Mouse (Mus musculus) liver, embryonic 14.5 days (tissue): Measurements from ENCODE around the gene Gm3376. TPM values are rescaled to one million over a fixed set of nuclear protein-coding genes. Genes with fewer than 3 reads are reported as not detected.
"Not testable (repeated sequence)": the region's sequence is repeated elsewhere in the genome, so short reads cannot be mapped to it uniquely, and the experiment has no call there.

Experiments
- ATAC-seq: fragments of 200-750 bp; cut with Nextera tagmentation; 2 replicates; pipeline ENCODE4 v1.8.0; 2017; ENCODE audit warnings: moderate number of reproducible peaks, mild to moderate bottlenecking, moderate library complexity; ENCODE audit not compliant: insufficient read depth
- DNase-seq, 3 experiments: peaks; one replicate each; pipeline ENCODE4 v3.0.0-alpha.2; 2012 to 2013; ENCODE audit warnings: low read depth in 3 of 3, low spot score in 3 of 3
- H3K27ac ChIP-seq: fragments of 300-500 bp; sonication (generic); 2 replicates; pipeline ENCODE4 v1.5.1; 2014; ENCODE audit warnings: moderate library complexity, mild to moderate bottlenecking, control low read depth, inconsistent platforms
- H3K27me3 ChIP-seq: fragments of 300-500 bp; sonication (generic); 2 replicates; pipeline ENCODE4 v1.6.1; 2014; ENCODE audit warnings: mild to moderate bottlenecking, low read length, moderate library complexity; ENCODE audit not compliant: control insufficient read depth, insufficient read depth
- H3K36me3 ChIP-seq: fragments of 300-500 bp; sonication (generic); replicated peaks from 2 replicates; pipeline ENCODE4 v1.6.1; 2014; ENCODE audit warnings: low read depth; ENCODE audit not compliant: control insufficient read depth, insufficient read depth
- H3K4me1 ChIP-seq, 2 experiments: fragments of 200-500 bp in 1 of 2; fragments of 300-500 bp in 1 of 2; sonication (generic) in 1 of 2; replicated peaks; 2 replicates each; pipeline ENCODE4 v1.6.1; 2012 to 2014; ENCODE audit warnings: antibody characterized with exemption in 1 of 2, inconsistent platforms in 1 of 2, low read length in 1 of 2; ENCODE audit not compliant: control insufficient read depth in 2 of 2, insufficient read depth in 2 of 2
- H3K4me2 ChIP-seq: fragments of 300-500 bp; sonication (generic); 2 replicates; pipeline ENCODE4 v1.6.1; 2014; ENCODE audit warnings: low read depth, mild to moderate bottlenecking, control low read depth, moderate library complexity
- H3K4me3 ChIP-seq, 2 experiments: fragments of 200-500 bp in 1 of 2; fragments of 300-500 bp in 1 of 2; sonication (generic) in 1 of 2; 2 replicates each; pipeline ENCODE4 v1.5.1; 2012 to 2014; ENCODE audit warnings: low read depth in 2 of 2, low read length in 2 of 2, mild to moderate bottlenecking in 2 of 2, control low read depth in 1 of 2, inconsistent platforms in 1 of 2, moderate library complexity in 1 of 2; ENCODE audit not compliant: insufficient read depth in 1 of 2
- H3K9ac ChIP-seq: fragments of 300-500 bp; sonication (generic); replicated peaks from 2 replicates; pipeline ENCODE4 v1.6.1; 2014; ENCODE audit warnings: mild to moderate bottlenecking, control low read depth, moderate library complexity
- H3K9me3 ChIP-seq: fragments of 300-500 bp; sonication (generic); 2 replicates; pipeline ENCODE4 v1.6.1; 2016; ENCODE audit warnings: low read length, mixed read lengths; ENCODE audit not compliant: control insufficient read depth
- WGBS: fragments of 180-500 bp; shearing (Covaris S2); extraction: QIAGEN DNeasy Blood & Tissue Kit; methylation state at CpG from one replicate; pipeline ENCODE4 v1.1.7; 2014; ENCODE audit not compliant: insufficient replicate concordance; 5-methylcytosine and 5-hydroxymethylcytosine counted together
- polyA plus RNA-seq, 2 experiments: library from polyadenylated mRNA; depleted of rRNA in 1 of 2; stranded (reverse) in 1 of 2; unstranded in 1 of 2; fragments of >200 nt; fragmentation: Nextera tagmentation in 1 of 2; extraction: Ambion mirVana in 1 of 2; gene quantifications; 2 replicates each; pipeline versions ENCODE4 v1.2.1 to v1.2.3; 2012 to 2014

The Gm3376 gene
- polyA plus RNA-seq (2012; rRNA removed): not detected in 2 replicates
- not detected in 2 replicates for polyA plus RNA-seq (2014; fragmentation: Nextera tagmentation; extraction: Ambion mirVana)

DNA sequence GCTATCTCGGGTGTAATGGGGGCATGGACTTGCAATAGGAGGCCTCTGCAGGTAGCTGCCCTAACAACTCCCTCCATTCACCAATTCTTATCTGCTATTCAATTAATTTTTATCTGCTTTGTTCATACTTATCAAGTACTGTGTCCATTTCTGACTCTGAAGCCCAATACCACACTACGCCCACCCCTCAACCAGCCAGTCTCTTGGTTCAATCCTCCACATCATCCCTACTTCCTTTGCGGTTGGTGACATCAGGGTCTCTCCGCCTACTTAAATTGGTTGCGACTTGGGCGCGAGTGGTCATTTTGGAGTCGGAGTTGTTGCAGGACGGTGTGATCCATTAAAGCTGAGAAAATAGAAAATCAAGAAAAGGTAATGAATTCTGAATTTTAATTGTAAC lies at the start of gene Gm3376:
TSS of gene Gm3376 (plus strand) at position 301 of the 400 bp plus-strand sequence.
- H3K9ac ChIP-seq, DNase-seq, ATAC-seq, H3K27me3 ChIP-seq, H3K4me3 ChIP-seq, H3K4me2 ChIP-seq, H3K36me3 ChIP-seq, H3K4me1 ChIP-seq, H3K9me3 ChIP-seq, H3K27ac ChIP-seq: not testable (repeated sequence)
- no CpG with 5 or more reads among the region's 9 CpGs for WGBS
